Mouse (Mus musculus) ES-Bruce4 (cell line): ENCODE results near the gene Sorl1. TPM values are rescaled to one million over a fixed set of nuclear protein-coding genes. Genes with fewer than 3 reads are reported as not detected.

Experiments
- H3K27ac ChIP-seq: 2 replicates; pipeline ENCODE4 v1.5.1; 2012; ENCODE audit warnings: low read length, inconsistent platforms; ENCODE audit not compliant: insufficient read depth
- H3K27me3 ChIP-seq: 2 replicates; pipeline ENCODE4 v1.6.1; 2012; ENCODE audit warnings: mild to moderate bottlenecking, low read length, inconsistent platforms; ENCODE audit not compliant: control insufficient read depth, poor library complexity, insufficient read depth, severe bottlenecking
- H3K36me3 ChIP-seq: 2 replicates; pipeline ENCODE4 v1.6.1; 2012; ENCODE audit warnings: inconsistent platforms, mild to moderate bottlenecking, low read length, moderate library complexity; ENCODE audit not compliant: control insufficient read depth, poor library complexity, insufficient read depth, severe bottlenecking
- H3K4me1 ChIP-seq: one replicate; pipeline ENCODE4 v1.8.1; 2011; ENCODE audit warnings: low read length; ENCODE audit not compliant: control insufficient read depth, insufficient read depth
- H3K4me3 ChIP-seq: 2 replicates; pipeline ENCODE4 v1.5.1; 2011; ENCODE audit warnings: low read depth, mild to moderate bottlenecking, low read length
- H3K9ac ChIP-seq: 2 replicates; pipeline ENCODE4 v1.6.1; 2012; ENCODE audit warnings: low read depth, mild to moderate bottlenecking, inconsistent platforms; ENCODE audit not compliant: poor library complexity, severe bottlenecking
- H3K9me3 ChIP-seq: replicated peaks from 2 replicates; pipeline ENCODE4 v1.6.1; 2012; ENCODE audit warnings: mild to moderate bottlenecking, low read length, inconsistent platforms; ENCODE audit not compliant: control insufficient read depth, poor library complexity, insufficient read depth, severe bottlenecking
- CTCF ChIP-seq: IDR thresholded peaks from one replicate; pipeline ENCODE4 v1.8.1; 2011; ENCODE audit warnings: low read depth, low read length
- EP300 ChIP-seq: IDR thresholded peaks from 2 replicates; pipeline ENCODE4 v1.6.1; 2011; ENCODE audit warnings: low read depth, low read length; ENCODE audit not compliant: insufficient read depth
- POLR2A ChIP-seq: IDR thresholded peaks from one replicate; pipeline ENCODE4 v1.8.1; 2011; ENCODE audit warnings: low read length; ENCODE audit not compliant: insufficient read depth
- polyA plus RNA-seq: library from polyadenylated mRNA; stranded (reverse); fragments of >200 nt; gene quantifications from 2 replicates; pipeline ENCODE4 v1.2.4, GENCODE M21; 2011; ENCODE audit warnings: low read depth; ENCODE audit not compliant: missing spikeins, insufficient read depth, insufficient read length

Sorl1 gene
- polyA plus RNA-seq, 1 experiment: 17.6 TPM

DNA sequence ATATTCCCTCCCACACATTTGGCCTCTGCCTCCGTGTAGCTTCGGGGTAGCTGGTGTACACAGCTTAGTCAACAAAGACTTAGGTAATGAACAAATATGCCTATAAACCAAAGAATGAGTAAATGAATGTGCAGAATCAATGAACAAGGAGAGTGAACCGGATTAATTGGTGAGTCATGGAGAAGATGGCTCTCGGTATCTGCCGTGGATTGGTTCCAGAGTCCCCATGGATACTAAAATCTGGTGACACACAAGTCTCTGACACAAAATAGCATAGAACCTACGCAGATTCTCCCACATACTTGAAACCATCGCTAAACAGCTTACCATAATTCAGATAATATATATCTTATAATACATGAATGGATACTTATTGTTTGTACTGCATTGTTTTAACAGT, 22.8 kb downstream of the Sorl1 start:
- H3K36me3 ChIP-seq: no peaks in the 10 kb centered on the region
- H3K9me3 ChIP-seq: no peaks in the 10 kb centered on the region
- H3K4me3 ChIP-seq: no peak overlapping the region
- H3K27me3 ChIP-seq: no peaks in the 10 kb centered on the region
- no peak overlapping the region for H3K27ac ChIP-seq
- H3K9ac ChIP-seq: no peak overlapping the region
- H3K4me1 ChIP-seq: peaks cover 5% of the 10 kb centered on the region
- no peak for TF ChIP-seq CTCF

- Histone ChIP-seq H3K27ac (peak overlapping the region; percentile 53; the same call in 1 of the 2 replicates), H3K4me1 (peaks cover 5% of the 10 kb centered on the region), H3K9me3 (no peaks in the 10 kb centered on the region), H3K36me3 (no peaks in the 10 kb centered on the region), H3K4me3 (no peak overlapping the region), H3K9ac (no peak overlapping the region), H3K27me3 (no peaks in the 10 kb centered on the region)
- TF ChIP-seq EP300 (peak; percentile 71; the same call in 1 of the 2 replicates), CTCF (no peak)
Measured at GRCm38 (mm10) chr9:42100618-42101210, 23.4 kb downstream of the Sorl1 start.

GRCm38 (mm10) chr9:42098474-42099121, 25.5 kb downstream of the Sorl1 start:
- Histone ChIP-seq H3K36me3 (no peaks in the 10 kb centered on the region), H3K27me3 (no peaks in the 10 kb centered on the region), H3K4me1 (peaks cover 5% of the 10 kb centered on the region), H3K4me3 (no peak overlapping the region), H3K27ac (no peak overlapping the region), H3K9me3 (no peaks in the 10 kb centered on the region), H3K9ac (no peak overlapping the region)
- TF ChIP-seq POLR2A (no peak), EP300 (no peak), CTCF (no peak)

GRCm38 (mm10) chr9:42097731-42098473, 26.2 kb downstream of the Sorl1 start:
- H3K4me3 ChIP-seq: no peak overlapping the region
- no peak for TF ChIP-seq CTCF
- no peak; the same call in 1 of the 2 replicates for TF ChIP-seq EP300
- no peak for TF ChIP-seq POLR2A
- H3K36me3 ChIP-seq: no peaks in the 10 kb centered on the region
- no peaks in the 10 kb centered on the region for H3K9me3 ChIP-seq
- H3K27me3 ChIP-seq: no peaks in the 10 kb centered on the region
- no peak overlapping the region for H3K9ac ChIP-seq
- 0 out of 2 replicates have a peak overlapping the region, but pooled peaks have one; percentile 16 for H3K27ac ChIP-seq
- H3K4me1 ChIP-seq: peaks cover 5% of the 10 kb centered on the region

GRCm38 (mm10) chr9:42097006-42097730, 26.9 kb downstream of the Sorl1 start:
- no peaks in the 10 kb centered on the region for H3K9me3 ChIP-seq
- H3K4me1 ChIP-seq: peaks cover 5% of the 10 kb centered on the region
- TF ChIP-seq EP300: no peak
- TF ChIP-seq CTCF: no peak
- TF ChIP-seq POLR2A: no peak
- H3K27ac ChIP-seq: 0 out of 2 replicates have a peak overlapping the region, but pooled peaks have one; percentile 16
- no peaks in the 10 kb centered on the region for H3K36me3 ChIP-seq
- H3K4me3 ChIP-seq: no peak overlapping the region
- H3K9ac ChIP-seq: no peak overlapping the region
- no peaks in the 10 kb centered on the region for H3K27me3 ChIP-seq
